Mouse (Mus musculus): ENCODE data around the gene Enpp4. TPM values are rescaled to one million over a fixed set of nuclear protein-coding genes. Genes with fewer than 3 reads are reported as not detected.

Enpp4 gene
- 3.1 TPM in 2 replicates for polyA plus RNA-seq (2012; rRNA removed)
- 4.2 TPM in 2 replicates for polyA plus RNA-seq (2014; fragmentation: Nextera tagmentation; extraction: Ambion mirVana)

- WGBS: under 1% methylated on average over 74 of the region's 76 CpGs
- Histone ChIP-seq H3K9me3 (ENCODE audit: control insufficient read depth, low read length) (no peaks in the 10 kb centered on the region), H3K27ac (replicated peaks; ENCODE audit: low read depth, low read length) (no peak within 1 kb of the TSS), H3K4me1 (ENCODE audit: control insufficient read depth, insufficient read depth, low read length) (0 out of 2 replicates have a peak, but pooled peaks cover 3% of the 10 kb centered on the region), H3K4me2 (replicated peaks; ENCODE audit: low read depth, low read length, severe bottlenecking) (peak within 1 kb of the TSS; percentile 96), H3K4me3 (replicated peaks; ENCODE audit: low read length) (peak within 1 kb of the TSS; percentile 69), H3K9ac (ENCODE audit: low read depth, low read length, severe bottlenecking) (peak within 1 kb of the TSS; percentile 70), H3K27me3 (ENCODE audit: control insufficient read depth, insufficient read depth, low read length) (peaks cover 4% of the 10 kb centered on the region; the same call in 1 of the 2 replicates), H3K36me3 (ENCODE audit: control insufficient read depth, insufficient read depth, low read length) (no peaks in the 10 kb centered on the region)
- DNase-seq (ENCODE audit: low spot score) (peak; percentile 61), ATAC-seq (ENCODE audit: low FRiP score, low read depth) (peak; percentile 94)
- 0 out of 2 replicates have a peak, but pooled peaks have one; percentile 41 for TF ChIP-seq POLR2A (IDR thresholded peaks at IDR 0.05; ENCODE audit: borderline replicate concordance, extremely low read depth, insufficient read depth, insufficient read length)
These were observed at the start of gene Enpp4 for GRCm38 (mm10) chr17:44105287-44106138. Gene Enpp4 (minus strand): TSS chr17:44105809.

GRCm38 (mm10) chr17:44155204-44155603 is 49.6 kb upstream of the Enpp4 start:
- H3K27me3 ChIP-seq (ENCODE audit: control insufficient read depth, insufficient read depth, low read length): no peaks in the 10 kb centered on the region
- 45% methylated on average over 2 of the region's 2 CpGs for WGBS
- H3K27ac ChIP-seq (replicated peaks; ENCODE audit: low read depth, low read length): no peak overlapping the region
- no peaks in the 10 kb centered on the region for H3K4me1 ChIP-seq (ENCODE audit: control insufficient read depth, insufficient read depth, low read length)
- ATAC-seq (ENCODE audit: low FRiP score, low read depth): no peak
- no peak for TF ChIP-seq POLR2A (IDR thresholded peaks at IDR 0.05; ENCODE audit: borderline replicate concordance, extremely low read depth, insufficient read depth, insufficient read length)
- H3K4me2 ChIP-seq (replicated peaks; ENCODE audit: low read depth, low read length, severe bottlenecking): no peak overlapping the region
- no peak overlapping the region for H3K4me3 ChIP-seq (replicated peaks; ENCODE audit: low read length)
- no peak for DNase-seq (ENCODE audit: low spot score)
- no peaks in the 10 kb centered on the region for H3K9me3 ChIP-seq (ENCODE audit: control insufficient read depth, low read length)
- no peaks in the 10 kb centered on the region for H3K36me3 ChIP-seq (ENCODE audit: control insufficient read depth, insufficient read depth, low read length)
- no peak overlapping the region for H3K9ac ChIP-seq (ENCODE audit: low read depth, low read length, severe bottlenecking)

DNA sequence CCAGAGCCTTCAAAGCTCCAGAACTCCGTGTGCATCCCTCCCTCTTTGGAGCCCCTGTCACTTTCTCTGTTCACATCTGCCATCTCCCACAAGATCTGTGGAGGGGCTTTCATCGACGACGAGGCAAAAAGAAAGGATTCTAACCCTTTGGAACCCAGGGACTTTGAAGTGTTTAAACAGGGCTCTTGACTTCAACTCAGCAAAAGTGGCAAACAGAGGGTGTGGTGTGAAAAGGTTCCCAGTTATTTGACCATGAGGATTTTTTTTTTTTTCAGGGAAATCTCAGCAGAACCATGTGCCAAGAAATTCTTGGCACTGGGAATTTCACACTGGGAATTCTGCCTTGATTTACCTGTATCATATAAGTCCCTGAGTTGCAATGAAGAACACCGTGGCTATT is 48.3 kb upstream of the Enpp4 start:
- no peak for ATAC-seq (ENCODE audit: low FRiP score, low read depth)
- Histone ChIP-seq H3K4me2 (replicated peaks; ENCODE audit: low read depth, low read length, severe bottlenecking) (no peak overlapping the region), H3K4me3 (replicated peaks; ENCODE audit: low read length) (no peak overlapping the region), H3K36me3 (ENCODE audit: control insufficient read depth, insufficient read depth, low read length) (no peaks in the 10 kb centered on the region), H3K9me3 (ENCODE audit: control insufficient read depth, low read length) (no peaks in the 10 kb centered on the region), H3K27ac (replicated peaks; ENCODE audit: low read depth, low read length) (no peak overlapping the region), H3K9ac (ENCODE audit: low read depth, low read length, severe bottlenecking) (no peak overlapping the region), H3K4me1 (ENCODE audit: control insufficient read depth, insufficient read depth, low read length) (no peaks in the 10 kb centered on the region), H3K27me3 (ENCODE audit: control insufficient read depth, insufficient read depth, low read length) (no peaks in the 10 kb centered on the region)
- WGBS: 41% methylated on average over 5 of the region's 5 CpGs
- no peak for TF ChIP-seq POLR2A (IDR thresholded peaks at IDR 0.05; ENCODE audit: borderline replicate concordance, extremely low read depth, insufficient read depth, insufficient read length)
- DNase-seq (ENCODE audit: low spot score): no peak

- Histone ChIP-seq H3K9me3 (ENCODE audit: control insufficient read depth, low read length) (no peaks in the 10 kb centered on the region), H3K27ac (replicated peaks; ENCODE audit: low read depth, low read length) (no peak overlapping the region), H3K9ac (ENCODE audit: low read depth, low read length, severe bottlenecking) (no peak overlapping the region), H3K36me3 (ENCODE audit: control insufficient read depth, insufficient read depth, low read length) (no peaks in the 10 kb centered on the region), H3K4me1 (ENCODE audit: control insufficient read depth, insufficient read depth, low read length) (no peaks in the 10 kb centered on the region), H3K4me3 (replicated peaks; ENCODE audit: low read length) (no peak overlapping the region), H3K4me2 (replicated peaks; ENCODE audit: low read depth, low read length, severe bottlenecking) (no peak overlapping the region), H3K27me3 (ENCODE audit: control insufficient read depth, insufficient read depth, low read length) (no peaks in the 10 kb centered on the region)
- no peak for ATAC-seq (ENCODE audit: low FRiP score, low read depth)
- 68% methylated on average over 8 of the region's 8 CpGs for WGBS
- no peak for DNase-seq (ENCODE audit: low spot score)
- TF ChIP-seq POLR2A (IDR thresholded peaks at IDR 0.05; ENCODE audit: borderline replicate concordance, extremely low read depth, insufficient read depth, insufficient read length): no peak
These were observed 46.3 kb upstream of the Enpp4 start for GRCm38 (mm10) chr17:44151889-44152288.

- 73% methylated on average over 3 of the region's 3 CpGs for WGBS
These were observed 45.5 kb upstream of the Enpp4 start for GRCm38 (mm10) chr17:44151130-44151529.

More at GRCm38 (mm10) chr17:44151130-44151529, 45.5 kb upstream of the Enpp4 start:
- Histone ChIP-seq H3K4me3 (replicated peaks; ENCODE audit: low read length) (no peak overlapping the region), H3K4me1 (ENCODE audit: control insufficient read depth, insufficient read depth, low read length) (no peaks in the 10 kb centered on the region), H3K36me3 (ENCODE audit: control insufficient read depth, insufficient read depth, low read length) (no peaks in the 10 kb centered on the region), H3K4me2 (replicated peaks; ENCODE audit: low read depth, low read length, severe bottlenecking) (no peak overlapping the region), H3K9ac (ENCODE audit: low read depth, low read length, severe bottlenecking) (no peak overlapping the region), H3K9me3 (ENCODE audit: control insufficient read depth, low read length) (no peaks in the 10 kb centered on the region), H3K27ac (replicated peaks; ENCODE audit: low read depth, low read length) (no peak overlapping the region), H3K27me3 (ENCODE audit: control insufficient read depth, insufficient read depth, low read length) (no peaks in the 10 kb centered on the region)
- ATAC-seq (ENCODE audit: low FRiP score, low read depth): no peak
- no peak for TF ChIP-seq POLR2A (IDR thresholded peaks at IDR 0.05; ENCODE audit: borderline replicate concordance, extremely low read depth, insufficient read depth, insufficient read length)
- DNase-seq (ENCODE audit: low spot score): no peak

All from limb, embryonic 14.5 days (tissue).